Mouse (Mus musculus) gastrocnemius, postnatal 36 days (tissue): ENCODE measurements around the gene Trp53bp2. TPM values are rescaled to one million over a fixed set of nuclear protein-coding genes. Genes with fewer than 3 reads are reported as not detected.
A peak's percentile ranks its signal among the peaks of the same experiment; 100 is the strongest.

ENCODE experiments used
- DNase-seq, 2 experiments: peaks; one replicate each; pipeline ENCODE4 v3.0.0; 2022
- intact Hi-C: fragments of 180-260 bp; cut with DNase I; formaldehyde crosslinking; loops from one replicate; pipeline ENCODE4 v1.15.1; 2025
- total RNA-seq, 2 experiments: library from RNA; stranded (reverse); gene quantifications; 2 replicates each; pipeline ENCODE4 v1.2.3; 2021

The Trp53bp2 gene
- total RNA-seq, 2 experiments from 2014 or later: 7.5 to 10.5 TPM

DNA sequence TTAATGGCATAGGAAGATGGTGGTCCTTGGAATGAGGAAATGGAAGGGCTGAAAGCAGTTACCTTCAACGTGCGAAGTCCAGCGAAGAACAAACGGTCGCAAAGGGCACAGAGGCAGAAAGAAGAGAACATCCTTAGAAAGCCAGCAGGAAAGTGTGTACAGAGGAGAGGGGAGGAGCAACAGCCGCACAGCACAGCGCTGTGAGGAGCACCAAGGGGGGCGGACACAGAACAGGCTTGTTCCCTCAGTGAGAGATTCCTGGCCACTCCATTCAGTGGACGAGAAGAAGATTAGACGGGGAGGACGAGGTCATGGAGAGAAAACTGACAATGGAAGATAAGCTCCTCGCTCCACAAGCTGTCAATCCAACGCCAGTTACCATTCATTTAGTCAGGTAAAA, 5.9 kb upstream of the Trp53bp2 start:
- intact Hi-C loops: no loop called here
- DNase-seq: no peak

DNA sequence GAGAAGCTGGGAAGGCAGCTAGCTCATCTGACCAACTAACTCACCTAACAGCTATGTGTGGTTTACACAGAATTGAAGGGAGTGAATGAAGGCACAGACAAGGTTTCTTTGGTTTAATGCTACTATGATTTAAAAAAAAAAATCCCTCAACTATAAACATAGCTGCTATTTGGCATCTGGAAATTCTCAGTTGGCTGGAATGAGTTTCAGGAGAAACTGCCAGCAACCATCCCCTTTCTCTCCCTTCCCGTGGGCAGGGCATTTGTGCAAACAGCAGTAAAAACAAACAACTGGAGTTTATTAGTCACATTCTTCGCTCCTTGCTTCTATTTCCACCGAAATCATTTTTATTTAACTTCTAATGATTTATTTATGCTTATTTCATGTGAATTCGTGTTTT, 2.4 kb upstream of the Trp53bp2 start:
- intact Hi-C loops: no loop called here
- DNase-seq: no peak

DNA sequence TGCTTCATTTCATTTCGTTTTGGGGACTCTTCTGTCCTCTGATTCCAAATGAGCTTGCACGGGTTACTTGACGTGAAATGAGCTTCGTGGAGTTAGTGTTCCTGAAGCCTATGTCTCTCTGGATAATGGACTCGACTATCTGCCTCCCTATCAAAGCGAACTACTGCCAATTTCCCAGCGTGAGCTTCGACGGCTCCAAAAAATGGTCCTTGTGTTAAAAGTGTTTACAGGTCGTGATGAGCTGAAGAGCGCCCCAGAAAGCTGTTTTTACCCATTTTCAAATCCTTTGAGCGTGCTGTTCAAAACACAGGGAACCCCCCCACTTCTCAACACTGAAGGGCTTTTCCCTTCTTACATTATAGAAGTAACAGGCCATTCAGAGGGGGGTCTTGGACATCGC, 729 bp upstream of the Trp53bp2 start:
- intact Hi-C loops: no loop called here
- peak in 1 of 2 experiments; percentile 18 for DNase-seq

DNA sequence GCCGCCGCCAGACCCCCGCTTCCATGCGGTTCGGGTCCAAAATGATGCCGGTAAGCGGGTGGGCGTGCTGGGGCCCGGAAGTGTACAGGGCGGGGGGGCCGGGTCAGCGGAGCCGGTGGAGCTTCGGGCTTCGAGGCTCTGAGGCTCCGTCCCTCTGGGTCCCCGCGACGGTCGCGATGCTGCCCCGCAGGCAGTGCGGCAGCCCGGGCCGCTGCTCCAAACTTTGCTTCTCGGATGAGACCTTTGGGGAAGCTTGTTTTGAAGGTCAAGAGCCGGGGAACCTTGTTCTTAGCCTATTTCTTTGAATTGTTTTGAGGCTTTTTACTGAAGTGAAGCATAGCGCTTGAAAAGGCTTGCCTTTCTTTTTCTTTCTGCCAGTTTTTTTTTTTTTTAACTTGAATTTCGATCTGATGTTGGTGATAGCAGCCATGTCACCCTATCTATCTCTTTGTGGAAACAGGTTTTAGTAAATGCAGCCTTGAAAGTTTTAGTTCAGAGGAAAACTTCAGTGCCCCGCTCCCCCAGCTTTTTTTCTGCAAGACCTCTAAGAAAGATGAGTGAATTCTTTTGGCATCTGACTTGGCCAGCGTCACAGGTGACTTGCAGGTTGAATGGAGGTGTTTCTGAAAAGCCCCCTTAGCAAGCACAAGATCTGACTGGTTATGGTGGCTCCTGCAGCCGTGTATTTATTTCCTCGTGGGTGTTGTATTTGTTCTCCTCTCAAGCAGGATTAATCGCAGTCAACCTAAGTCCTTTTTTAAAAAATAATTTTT, 615 bp downstream of the Trp53bp2 start:
- DNase-seq: no peak
- intact Hi-C loops: no loop called here

DNA sequence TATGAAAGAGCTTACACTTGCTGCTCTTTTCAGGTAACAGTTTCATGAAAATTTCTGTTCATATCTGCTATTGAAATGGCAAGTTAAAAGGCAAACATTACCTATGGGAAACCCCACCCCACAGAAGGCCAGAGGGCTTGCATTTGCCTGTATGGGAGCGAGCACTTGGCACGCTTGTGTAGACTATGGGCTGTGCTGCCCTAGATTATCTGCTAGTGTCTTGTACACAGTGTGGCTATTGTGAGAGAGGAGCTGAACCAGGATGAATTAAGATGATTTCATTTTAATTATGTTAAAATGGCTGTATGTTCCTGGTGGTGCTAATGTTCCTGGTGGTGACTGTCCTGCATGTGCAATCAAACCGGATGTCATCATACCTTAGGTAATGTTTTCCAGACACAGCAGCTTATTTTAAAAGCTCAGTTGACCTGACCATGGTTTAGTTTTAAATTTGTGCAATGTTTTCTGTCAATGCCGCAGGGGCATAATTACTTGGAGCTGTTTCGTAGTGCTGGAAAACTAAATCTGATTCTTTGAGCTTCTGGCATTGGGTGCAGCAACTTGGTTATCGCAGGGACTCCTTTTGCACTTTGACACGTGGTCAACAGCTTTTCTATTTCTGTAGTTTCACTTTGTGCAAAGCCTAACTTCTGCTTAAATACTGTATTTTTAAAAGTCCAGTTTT, 3.8 kb downstream of the Trp53bp2 start:
- intact Hi-C loops: no loop called here
- DNase-seq: no peak

DNA sequence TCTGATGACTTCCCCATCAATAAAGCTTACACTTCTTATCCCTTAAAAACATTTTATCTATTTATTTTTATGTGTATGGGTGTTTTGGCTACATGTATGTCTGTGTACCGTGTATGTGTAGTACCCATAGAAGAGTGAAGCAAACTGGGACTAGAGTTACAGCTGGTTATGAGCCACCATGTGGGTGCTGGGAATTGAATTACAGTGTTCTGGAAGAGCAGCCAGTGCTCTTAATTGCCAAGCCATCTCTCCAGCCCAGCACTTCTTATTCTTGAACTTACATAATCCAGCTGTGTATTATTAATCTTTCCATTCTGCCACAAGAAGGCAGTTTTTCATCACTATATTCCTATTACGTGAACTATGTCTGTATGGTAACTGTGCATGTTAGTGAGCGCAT, 10.5 kb downstream of the Trp53bp2 start:
- intact Hi-C loops: no loop called here
- no peak for DNase-seq

DNA sequence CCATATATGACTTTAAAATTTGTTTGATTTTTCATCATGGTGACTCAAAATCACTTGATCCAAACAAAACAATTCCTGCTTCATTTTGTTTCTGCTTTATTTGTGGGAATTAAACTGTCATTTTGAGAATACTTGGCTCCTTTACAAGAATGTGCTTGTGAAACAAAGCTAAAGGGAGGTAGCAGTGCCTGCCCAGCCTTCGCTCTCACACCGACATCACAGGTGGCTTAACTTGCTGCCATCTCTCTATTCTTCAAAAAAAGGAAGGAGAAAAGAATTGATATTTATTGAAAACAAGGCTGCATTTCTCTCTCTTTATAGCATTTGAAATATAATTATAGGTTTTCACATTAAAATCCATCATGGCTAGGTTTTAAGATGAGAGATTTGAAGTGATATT, 15.3 kb downstream of the Trp53bp2 start:
- no peak for DNase-seq
- intact Hi-C loops: no loop called here

DNA sequence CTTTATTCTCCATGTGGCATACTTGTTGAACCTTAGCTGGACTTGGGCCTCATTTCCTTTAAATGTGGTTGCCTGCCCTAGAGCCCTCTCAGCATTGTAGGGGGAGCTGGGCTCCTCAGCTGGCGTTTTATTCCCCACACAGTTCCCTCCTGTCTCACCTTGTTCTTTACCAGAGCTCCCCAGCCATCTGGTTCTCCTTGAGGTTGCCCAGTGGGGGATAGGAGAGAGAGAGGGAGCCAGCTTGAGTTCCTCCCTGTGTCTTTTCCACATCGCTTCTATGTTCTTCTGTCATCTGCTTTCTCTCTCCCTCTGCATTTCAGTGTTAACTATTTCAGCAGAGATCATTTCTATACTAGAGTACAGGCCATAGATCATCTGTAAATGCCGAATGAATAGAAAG, 16.2 kb downstream of the Trp53bp2 start:
- intact Hi-C loops: no loop called here
- no peak for DNase-seq

DNA sequence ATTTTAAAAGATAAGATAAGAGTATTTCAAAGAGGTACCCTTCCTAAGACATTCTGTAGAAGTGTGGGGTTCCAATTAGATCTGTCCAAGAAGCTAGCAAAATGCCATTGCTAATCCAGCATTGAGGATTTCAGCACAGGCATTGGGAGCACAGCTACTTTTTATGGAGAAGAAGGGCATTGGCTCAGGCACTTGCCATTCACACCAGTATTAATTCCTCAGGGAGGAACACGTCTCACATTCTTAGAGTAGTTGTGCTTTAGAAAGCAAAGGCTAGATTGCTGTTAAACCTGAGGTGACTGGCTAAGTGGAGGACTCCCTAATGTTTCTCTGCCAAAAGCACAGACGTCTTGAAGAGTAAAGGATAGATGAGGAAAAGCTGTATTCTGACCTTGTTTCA, 17.5 kb downstream of the Trp53bp2 start:
- intact Hi-C loops: no loop called here
- no peak for DNase-seq

DNA sequence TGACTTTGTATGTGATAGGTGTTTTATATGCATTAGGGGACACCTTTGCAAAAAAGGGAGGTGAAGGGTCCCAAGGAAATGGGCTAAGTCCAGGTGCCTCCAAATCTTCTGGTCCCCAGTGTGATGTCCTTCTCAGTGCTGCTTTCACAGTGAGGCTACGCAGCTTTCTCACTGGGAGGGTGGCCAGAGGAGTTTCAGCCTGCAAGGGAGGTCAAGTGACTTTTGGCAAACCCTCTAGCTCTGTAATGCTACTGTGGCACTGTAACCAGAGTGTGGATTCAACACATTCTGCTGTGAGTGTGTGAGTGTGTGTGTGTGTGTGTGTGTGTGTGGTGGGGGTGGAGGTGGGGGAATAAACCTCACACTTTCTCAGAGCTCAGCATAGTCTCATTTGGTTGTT, 18.5 kb downstream of the Trp53bp2 start:
- intact Hi-C loops: no loop called here

DNA sequence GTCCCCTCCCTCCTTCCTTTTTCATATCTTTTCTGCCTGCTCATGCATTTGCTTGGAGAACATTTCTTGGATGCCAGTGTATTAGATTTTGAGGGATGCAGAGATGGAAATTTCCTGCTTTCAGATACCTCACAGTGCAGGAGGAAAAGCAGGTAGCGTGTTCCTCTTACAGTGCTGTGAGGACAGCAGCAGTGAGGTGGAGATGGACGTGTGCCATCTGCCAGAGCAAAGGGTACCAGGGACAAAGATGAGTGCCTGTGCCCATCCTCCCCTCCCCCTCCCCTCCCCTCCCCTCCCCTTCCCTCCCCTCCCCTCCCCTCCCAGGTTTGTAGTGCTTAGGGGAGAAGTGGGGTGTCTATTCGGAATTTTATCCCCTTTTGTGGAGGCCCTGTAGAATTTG, 20.9 kb downstream of the Trp53bp2 start:
- no peak for DNase-seq
- intact Hi-C loops: no loop called here

More for the DNA sequence above, 18.5 kb downstream of the Trp53bp2 start:
- peak in 1 of 2 experiments; percentile 53 for DNase-seq

DNA sequence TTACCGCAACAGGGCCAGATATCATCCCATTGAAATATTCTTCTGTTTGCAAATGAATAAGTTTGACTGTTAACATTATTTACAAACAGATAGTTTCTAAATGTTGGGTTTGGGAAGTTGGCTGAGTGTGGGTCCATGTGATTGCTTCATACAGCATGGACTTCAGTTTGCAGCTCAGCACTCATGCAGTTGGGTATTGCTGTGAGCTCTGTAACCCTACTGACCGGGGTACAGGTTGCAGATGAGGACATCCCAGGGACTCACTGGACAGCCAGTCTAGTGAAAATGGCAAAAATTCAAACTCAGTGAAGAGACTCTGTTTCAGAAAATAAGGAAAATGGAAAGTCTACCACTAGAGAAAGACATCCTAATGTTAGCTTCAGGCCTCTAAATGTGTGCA, 21.7 kb downstream of the Trp53bp2 start:
- DNase-seq: no peak
- intact Hi-C loops: no loop called here

DNA sequence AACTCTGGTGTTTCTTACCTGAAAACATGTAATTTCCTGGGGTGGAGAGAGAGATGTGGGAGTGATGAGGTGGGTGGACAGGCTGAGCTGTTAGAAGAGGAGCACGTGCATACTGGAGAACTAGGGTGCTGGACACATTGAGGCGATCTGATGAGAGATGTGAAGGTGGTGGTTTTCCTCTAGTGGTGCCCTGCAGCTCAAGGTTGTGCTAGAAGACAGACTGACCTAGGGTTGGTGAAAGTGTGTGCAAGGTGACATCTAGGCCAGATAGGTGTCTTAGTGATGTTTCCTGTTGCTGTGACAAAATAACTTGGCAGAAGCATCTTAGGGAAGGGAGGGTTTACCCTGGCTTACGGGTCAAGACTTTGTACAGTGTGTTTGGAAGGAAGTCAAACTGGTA, 23.1 kb downstream of the Trp53bp2 start:
- intact Hi-C loops: no loop called here
- no peak for DNase-seq

DNA sequence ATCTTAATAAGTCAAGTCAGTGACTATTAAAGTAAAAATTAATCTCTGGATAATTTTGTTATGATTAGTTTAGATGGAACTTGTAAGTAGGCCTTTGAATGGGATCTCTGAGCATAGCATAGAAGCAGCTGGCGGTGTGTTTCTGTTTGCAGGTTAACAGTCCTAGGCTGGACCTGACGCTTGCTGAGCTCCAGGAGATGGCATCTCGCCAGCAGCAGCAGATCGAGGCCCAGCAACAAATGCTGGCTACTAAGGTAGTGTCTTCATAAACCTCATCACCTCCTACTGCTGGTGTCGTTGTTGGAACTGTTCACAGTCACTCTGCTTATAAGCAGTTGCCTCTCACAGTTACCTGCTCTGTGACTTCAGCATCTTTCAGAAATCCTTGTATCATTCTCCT, 27.8 kb downstream of the Trp53bp2 start:
- DNase-seq: no peak
- intact Hi-C loops: no loop called here

DNA sequence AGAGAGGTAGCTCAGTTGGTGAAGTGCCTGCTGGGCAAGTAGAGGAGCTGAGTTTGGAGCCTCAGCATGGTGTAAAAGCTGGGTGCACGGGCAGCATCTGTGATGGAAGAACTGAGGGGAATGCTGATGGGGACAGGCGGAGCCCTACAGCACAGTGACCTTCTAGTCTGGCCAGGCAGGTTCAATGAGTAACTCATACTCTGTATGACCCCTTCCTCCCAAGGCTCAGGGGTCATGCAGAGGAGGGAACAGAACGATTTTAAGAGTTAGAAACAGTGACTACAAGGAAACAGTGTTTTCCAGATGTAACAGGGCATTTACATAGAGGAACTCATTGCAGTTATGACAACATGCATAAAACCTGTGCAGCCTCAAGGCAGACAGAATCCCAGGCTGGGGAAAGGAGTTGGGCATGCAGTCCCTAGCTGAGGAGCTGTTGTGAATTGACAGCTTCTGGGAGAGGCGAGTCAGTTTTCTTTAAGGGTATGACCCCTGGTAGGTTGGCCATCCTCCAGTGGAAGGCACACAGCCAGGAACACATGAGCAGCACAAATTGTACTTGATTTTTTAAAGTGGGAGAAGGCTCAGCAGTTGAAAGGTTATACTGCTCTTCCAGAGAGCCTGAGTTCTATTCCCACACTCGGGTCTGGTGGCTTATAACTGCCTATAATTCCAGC, 30.7 kb downstream of the Trp53bp2 start:
- peak; percentile 64 to 76 for DNase-seq
- intact Hi-C loops: no loop called here

DNA sequence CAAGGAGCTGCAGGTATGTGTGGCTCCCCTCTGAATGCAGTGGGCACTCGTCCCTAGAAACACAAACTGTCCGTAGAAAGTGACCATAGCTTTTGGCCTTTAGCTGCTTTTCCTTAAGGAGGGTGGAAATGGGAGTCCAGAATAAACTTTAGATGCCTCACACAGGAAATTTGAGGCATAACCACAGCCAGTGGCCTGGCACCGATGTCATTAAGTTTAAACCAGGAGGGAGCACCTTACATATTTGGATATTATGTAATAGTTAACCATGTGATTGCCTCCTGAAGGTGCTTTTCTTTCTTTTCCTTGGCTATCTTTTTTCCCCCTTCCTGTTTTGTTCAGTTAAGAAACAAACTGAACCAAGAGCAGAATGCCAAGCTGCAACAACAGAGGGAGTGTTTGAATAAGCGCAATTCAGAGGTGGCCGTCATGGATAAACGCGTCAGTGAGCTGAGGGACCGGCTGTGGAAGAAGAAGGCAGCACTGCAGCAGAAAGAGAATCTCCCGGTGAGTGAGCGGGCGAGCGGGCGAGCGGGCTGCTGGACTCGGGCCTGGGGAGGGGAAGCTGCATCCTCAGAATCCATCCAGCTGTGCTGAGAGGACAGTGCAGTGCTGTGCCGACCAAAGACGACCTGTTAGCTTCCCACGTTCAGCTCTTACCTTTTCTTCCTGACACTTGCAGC, 33.0 kb downstream of the Trp53bp2 start:
- intact Hi-C loops: no loop called here
- DNase-seq: no peak

DNA sequence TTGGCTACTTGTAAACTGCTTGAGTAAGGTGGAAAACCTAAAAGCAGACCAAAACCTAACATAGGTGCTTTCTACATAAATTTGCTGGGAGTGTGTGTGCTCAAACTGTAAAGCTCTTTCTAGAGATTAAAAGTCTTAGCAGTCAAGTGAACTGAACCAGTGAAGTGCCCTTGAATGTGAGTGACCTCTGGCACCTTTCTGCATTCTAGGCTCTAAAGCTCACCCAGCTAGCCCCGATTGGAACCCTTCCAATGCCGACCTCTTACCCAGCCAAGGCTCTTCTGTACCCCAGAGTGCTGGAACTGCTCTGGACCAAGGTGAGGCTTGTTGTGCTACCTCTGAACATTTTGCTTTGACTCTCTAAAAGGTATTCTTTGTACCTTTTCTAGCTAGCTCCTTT, 35.1 kb downstream of the Trp53bp2 start:
- no peak for DNase-seq
- intact Hi-C loops: no loop called here

DNA sequence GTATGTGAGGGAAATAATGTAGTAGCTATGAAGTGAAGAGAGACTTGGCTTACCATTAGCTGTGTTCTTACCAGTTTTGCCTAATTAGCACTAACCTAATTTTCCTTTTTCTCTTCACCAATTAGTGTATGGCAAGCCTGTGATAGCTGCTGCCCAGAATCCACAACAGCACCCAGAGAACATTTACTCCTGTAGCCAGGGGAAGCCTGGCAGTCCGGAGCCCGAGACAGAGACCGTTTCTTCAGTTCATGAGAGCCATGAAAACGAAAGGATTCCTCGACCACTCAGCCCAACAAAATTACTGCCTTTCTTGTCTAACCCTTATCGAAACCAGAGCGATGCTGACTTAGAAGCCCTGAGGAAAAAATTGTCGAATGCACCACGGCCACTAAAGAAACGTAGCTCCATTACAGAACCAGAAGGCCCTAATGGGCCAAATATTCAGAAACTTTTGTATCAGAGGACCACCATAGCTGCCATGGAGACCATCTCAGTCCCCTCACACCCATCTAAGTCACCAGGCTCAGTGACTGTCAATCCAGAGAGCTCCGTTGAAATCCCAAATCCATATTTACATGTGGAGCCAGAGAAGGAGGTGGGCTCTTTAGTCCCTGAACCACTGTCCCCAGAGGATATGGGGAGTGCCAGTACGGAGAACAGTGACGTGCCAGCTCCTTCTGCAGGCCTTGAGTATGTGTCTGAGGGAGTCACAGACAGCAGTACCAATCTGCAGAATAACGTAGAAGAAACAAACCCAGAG, 39.5 kb downstream of the Trp53bp2 start:
- intact Hi-C loops: no loop called here
- DNase-seq: no peak

DNA sequence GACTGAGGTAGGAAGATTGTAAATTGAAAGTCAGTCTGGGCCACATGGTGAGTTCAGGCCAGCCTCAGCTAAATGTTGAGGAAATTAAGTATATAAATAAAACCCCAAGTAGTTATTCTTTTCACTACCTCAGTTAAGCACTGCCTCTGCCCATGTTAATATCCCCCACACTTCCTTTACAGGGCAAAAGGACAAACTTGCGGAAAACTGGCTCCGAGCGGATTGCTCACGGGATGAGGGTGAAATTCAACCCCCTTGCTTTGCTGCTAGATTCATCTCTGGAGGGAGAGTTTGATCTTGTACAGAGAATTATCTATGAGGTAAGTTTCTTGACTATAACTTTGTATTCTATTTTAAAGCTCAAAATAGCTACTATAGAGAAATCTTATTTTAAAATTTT, 43.5 kb downstream of the Trp53bp2 start:
- no peak for DNase-seq

DNA sequence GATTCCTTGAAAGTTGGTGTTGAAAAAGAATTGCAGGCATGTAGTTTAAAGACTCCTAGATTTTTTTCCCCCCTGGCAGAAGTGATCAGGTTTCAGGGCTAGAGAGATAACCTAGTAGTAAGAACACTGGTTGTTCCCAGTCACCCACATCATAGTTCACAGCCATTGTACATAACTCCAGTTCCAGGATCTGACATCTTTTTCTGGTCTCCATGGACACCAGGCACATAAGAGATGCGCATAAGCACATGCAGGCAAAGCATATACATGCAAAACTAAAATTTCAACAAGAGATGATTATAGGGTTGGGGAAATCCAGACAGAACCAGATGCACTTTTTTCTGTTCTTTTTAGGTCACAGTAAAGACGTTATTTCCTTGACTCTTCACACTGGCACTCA, 46.1 kb downstream of the Trp53bp2 start:
- DNase-seq: no peak
- intact Hi-C loops: no loop called here

More for the DNA sequence above, 43.5 kb downstream of the Trp53bp2 start:
- intact Hi-C loops: no loop called here
